Mouse (Mus musculus) heart, embryonic 10.5 days (tissue): ENCODE results near the gene Pou2f2. TPM values are rescaled to one million over a fixed set of nuclear protein-coding genes. Genes with fewer than 3 reads are reported as not detected.
A peak's percentile ranks its signal among the peaks of the same experiment; 100 is the strongest.
"Not testable (repeated sequence)": the region's sequence is repeated elsewhere in the genome, so short reads cannot be mapped to it uniquely, and the experiment has no call there.

Source experiments
- DNase-seq: peaks from one replicate; pipeline ENCODE4 v3.0.0-alpha.2; 2017; ENCODE audit warnings: low spot score
- H3K27ac ChIP-seq: fragments of 300-500 bp; sonication (generic); 2 replicates; pipeline ENCODE4 v1.5.1; 2016; ENCODE audit warnings: mild to moderate bottlenecking
- H3K27me3 ChIP-seq: fragments of 300-500 bp; sonication (generic); 2 replicates; pipeline ENCODE4 v1.6.1; 2016; ENCODE audit warnings: mild to moderate bottlenecking; ENCODE audit not compliant: poor library complexity, insufficient read depth, severe bottlenecking
- H3K36me3 ChIP-seq: fragments of 300-500 bp; sonication (generic); 2 replicates; pipeline ENCODE4 v1.6.1; 2016; ENCODE audit warnings: mild to moderate bottlenecking, moderate library complexity
- H3K4me1 ChIP-seq: fragments of 300-500 bp; sonication (generic); 2 replicates; pipeline ENCODE4 v1.6.1; 2016; ENCODE audit warnings: mild to moderate bottlenecking
- H3K4me3 ChIP-seq: fragments of 300-500 bp; sonication (generic); 2 replicates; pipeline ENCODE4 v1.5.1; 2016; ENCODE audit warnings: mild to moderate bottlenecking, moderate library complexity
- H3K9me3 ChIP-seq: fragments of 300-500 bp; sonication (generic); 2 replicates; pipeline ENCODE4 v1.6.1; 2016; ENCODE audit warnings: mild to moderate bottlenecking, moderate library complexity
- WGBS: fragments of 180-500 bp; shearing (Covaris S2); methylation state at CpG from one replicate; pipeline ENCODE4 v1.1.7; 2016; 5-methylcytosine and 5-hydroxymethylcytosine counted together
- microRNA-seq: library from miRNA; unstranded; fragments of <30 nt; microRNA quantifications from one replicate; pipeline ENCODE4, GENCODE M21; 2017
- polyA plus RNA-seq: library from polyadenylated mRNA; unstranded; fragments of >200 nt; fragmentation: Nextera tagmentation; extraction: Ambion mirVana; gene quantifications from 2 replicates; pipeline ENCODE4 v1.2.1, GENCODE M21; 2016

The Pou2f2 gene
- polyA plus RNA-seq, 1 experiment from 2014 or later: 0.73 TPM

DNA sequence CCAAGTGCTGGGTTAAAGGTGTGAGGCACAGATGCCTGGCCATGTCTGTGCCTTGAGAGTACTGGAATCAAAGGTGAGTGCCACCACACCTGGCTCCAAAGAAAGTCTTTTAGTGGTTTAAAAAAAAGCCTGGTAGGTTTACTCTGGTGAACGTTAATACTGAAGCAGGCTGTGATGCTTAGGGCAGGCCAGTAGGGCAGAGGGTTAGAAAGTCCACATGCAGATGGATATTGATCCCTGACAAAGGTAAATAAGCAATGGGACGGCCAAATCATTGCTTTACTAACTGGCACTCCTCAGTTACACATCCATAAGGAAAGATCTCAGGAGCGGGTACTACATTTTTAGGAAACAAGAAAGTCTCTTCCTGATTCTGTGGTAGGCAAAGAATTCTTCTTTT is 126.9 kb downstream of the Pou2f2 start:
- Histone ChIP-seq H3K9me3 (no peaks in the 10 kb centered on the region), H3K4me1 (peaks cover 24% of the 10 kb centered on the region), H3K27ac (no peak overlapping the region), H3K27me3 (no peaks in the 10 kb centered on the region), H3K4me3 (no peak overlapping the region), H3K36me3 (peaks cover 80% of the 10 kb centered on the region)
- WGBS: 82% methylated on average over 3 of the region's 3 CpGs
- no peak for DNase-seq

DNA sequence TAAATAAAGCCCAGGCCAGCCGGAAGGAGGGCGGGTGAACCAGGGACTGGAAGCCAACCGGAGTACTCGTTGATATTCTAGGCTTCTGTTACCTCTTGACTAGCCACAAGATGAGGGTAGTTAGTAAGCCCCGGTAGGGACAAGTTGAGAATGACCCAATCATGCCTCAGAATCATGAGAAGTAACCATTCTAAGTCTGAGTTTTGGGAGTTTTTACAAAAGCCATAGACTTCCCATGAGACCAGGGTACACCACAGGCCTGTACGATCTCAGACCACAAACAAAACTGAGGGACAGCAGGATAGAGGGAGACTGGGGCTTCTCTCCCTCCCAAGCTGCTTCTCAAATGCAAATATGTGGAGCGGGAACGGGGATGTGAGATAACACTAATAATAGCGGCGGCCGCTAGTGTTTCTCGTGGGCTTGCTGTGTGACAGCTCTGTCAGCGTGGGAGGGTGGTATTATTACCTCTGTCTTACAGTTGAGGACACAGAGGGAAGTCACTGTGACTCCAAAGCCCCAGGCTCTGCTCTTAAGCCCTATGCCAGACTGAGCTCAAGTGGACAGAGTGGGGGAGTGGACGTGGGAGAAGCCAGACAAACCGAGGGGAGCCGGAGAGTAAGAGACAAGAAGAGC is 130.1 kb downstream of the Pou2f2 start:
- H3K27ac ChIP-seq: peak overlapping the region; percentile 13
- H3K9me3 ChIP-seq: no peaks in the 10 kb centered on the region
- 68% methylated on average over 16 of the region's 16 CpGs for WGBS
- no peaks in the 10 kb centered on the region for H3K27me3 ChIP-seq
- H3K4me1 ChIP-seq: peaks cover 8% of the 10 kb centered on the region
- no peak overlapping the region for H3K4me3 ChIP-seq
- no peak for DNase-seq
- H3K36me3 ChIP-seq: peaks cover 78% of the 10 kb centered on the region

GRCm38 (mm10) chr7:25047363-25047762 is 132.2 kb downstream of the Pou2f2 start:
- no peak for DNase-seq
- WGBS: 90% methylated on average over 8 of the region's 8 CpGs
- Histone ChIP-seq H3K4me1 (peaks cover 8% of the 10 kb centered on the region), H3K27me3 (no peaks in the 10 kb centered on the region), H3K27ac (no peak overlapping the region), H3K4me3 (no peak overlapping the region), H3K9me3 (no peaks in the 10 kb centered on the region), H3K36me3 (peaks cover 82% of the 10 kb centered on the region)

GRCm38 (mm10) chr7:25044599-25044998 is 134.9 kb downstream of the Pou2f2 start:
- peaks cover 91% of the 10 kb centered on the region for H3K36me3 ChIP-seq
- H3K27ac ChIP-seq, H3K4me3 ChIP-seq, H3K9me3 ChIP-seq, H3K27me3 ChIP-seq, H3K4me1 ChIP-seq, DNase-seq: not testable (repeated sequence)
- 88% methylated on average over 7 of the region's 7 CpGs for WGBS

DNA sequence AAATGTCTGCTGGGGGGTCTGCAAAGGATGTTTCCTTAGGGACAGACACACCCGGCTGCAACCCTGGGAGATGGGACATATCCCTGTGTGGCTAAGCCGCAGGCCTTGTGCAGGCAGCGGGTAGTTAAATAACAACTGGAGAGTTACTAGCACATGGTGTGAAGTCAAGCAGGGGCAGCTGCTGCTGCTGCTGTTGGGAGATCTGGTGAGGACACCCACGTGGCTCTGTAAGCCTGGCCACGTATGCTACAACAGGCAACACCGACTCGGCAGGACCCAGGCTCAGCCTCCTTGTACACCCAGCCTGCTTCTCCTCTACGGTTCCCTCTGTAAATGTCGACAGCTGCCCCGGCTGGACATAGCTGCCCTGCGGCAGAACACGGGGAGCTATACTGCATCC is 137.6 kb downstream of the Pou2f2 start:
- Histone ChIP-seq H3K4me1 (peaks cover 4% of the 10 kb centered on the region; the same call in 1 of the 2 replicates), H3K9me3 (no peaks in the 10 kb centered on the region), H3K27me3 (no peaks in the 10 kb centered on the region), H3K27ac (no peak overlapping the region), H3K4me3 (no peak overlapping the region), H3K36me3 (peaks cover 87% of the 10 kb centered on the region)
- 76% methylated on average over 12 of the region's 12 CpGs for WGBS
- DNase-seq: no peak

Small RNA genes within 50 kb of the gene (microRNA-seq; reads per million reads assigned to microRNA genes)
- not detected for gene Mir6537
- gene Mir7048: not detected

Other genes starting within 250 kb of the Pou2f2 start
- gene Gm4881, start 235.2 kb downstream of the Pou2f2 start, polyA plus RNA-seq: not detected in 2 replicates
- gene Rabac1, start 207.0 kb downstream of the Pou2f2 start, polyA plus RNA-seq: 114 and 151 TPM in 2 replicates
- 2.2 and 3.5 TPM in 2 replicates for gene Atp1a3, start 173.8 kb downstream of the Pou2f2 start, polyA plus RNA-seq
- gene Grik5, start 107.4 kb downstream of the Pou2f2 start, polyA plus RNA-seq: 4.7 and 6.6 TPM in 2 replicates
- 25.0 and 30.2 TPM in 2 replicates for gene Zfp574, start 107.2 kb downstream of the Pou2f2 start, polyA plus RNA-seq
- 6.7 and 8.1 TPM in 2 replicates for gene Dedd2, start 40.9 kb upstream of the Pou2f2 start, polyA plus RNA-seq
- gene Zfp526, start 41.7 kb upstream of the Pou2f2 start, polyA plus RNA-seq: 2.5 and 3.0 TPM in 2 replicates
- gene Gsk3a, start 58.1 kb upstream of the Pou2f2 start, polyA plus RNA-seq: 8.2 and 11.9 TPM in 2 replicates
- gene Erf, start 71.0 kb upstream of the Pou2f2 start, polyA plus RNA-seq: 9.2 and 17.9 TPM in 2 replicates
- gene Cic, start 88.0 kb upstream of the Pou2f2 start, polyA plus RNA-seq: 17.0 and 28.7 TPM in 2 replicates
- gene Pafah1b3, start 118.3 kb upstream of the Pou2f2 start, polyA plus RNA-seq: 147 and 189 TPM in 2 replicates
- gene Prr19, start 121.7 kb upstream of the Pou2f2 start, polyA plus RNA-seq: 0.26 and 0.65 TPM in 2 replicates
- gene Tmem145, start 126.4 kb upstream of the Pou2f2 start, polyA plus RNA-seq: 0.09 and 0.63 TPM in 2 replicates
- gene Megf8, start 137.4 kb upstream of the Pou2f2 start, polyA plus RNA-seq: 10.4 and 11.2 TPM in 2 replicates
- not detected in 2 replicates for gene Cnfn, start 190.0 kb upstream of the Pou2f2 start, polyA plus RNA-seq
- 3.3 and 4.7 TPM in 2 replicates for gene Lipe, start 219.0 kb upstream of the Pou2f2 start, polyA plus RNA-seq
- gene Cxcl17, start 233.2 kb upstream of the Pou2f2 start, polyA plus RNA-seq: 0.32 and 0.36 TPM in 2 replicates